Mouse (Mus musculus) lung, adult 18-20 months (tissue): Measurements from ENCODE around the gene Rln3.

Experiments
- DNase-seq, 2 experiments: peaks; one replicate each; pipeline ENCODE4 v3.0.0; 2022; ENCODE audit warnings: mixed read lengths in 2 of 2

Gene Rln3

DNA sequence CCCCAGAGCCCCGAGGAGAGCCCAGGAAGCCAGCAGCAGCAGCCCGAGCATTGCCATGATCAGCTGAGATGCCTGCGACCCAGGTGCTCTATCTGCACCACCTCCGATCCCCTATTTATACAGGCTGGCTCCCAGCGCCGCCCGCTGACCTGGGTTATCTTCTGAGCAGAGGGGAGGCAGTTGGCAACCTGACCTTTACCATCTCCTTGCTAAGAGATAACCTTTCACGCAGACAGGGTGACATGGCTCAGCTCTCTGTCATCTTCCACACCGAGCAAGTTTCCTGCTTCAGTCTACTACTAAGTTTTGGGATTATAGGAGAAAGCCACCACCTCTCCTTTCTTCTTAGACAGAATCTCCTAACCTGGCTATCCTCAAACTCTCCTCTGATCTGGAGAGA lies at the start of gene Rln3:
Gene Rln3, minus strand, starts transcription at position 101 of the 400 bp plus-strand sequence.
- DNase-seq: no peak

DNA sequence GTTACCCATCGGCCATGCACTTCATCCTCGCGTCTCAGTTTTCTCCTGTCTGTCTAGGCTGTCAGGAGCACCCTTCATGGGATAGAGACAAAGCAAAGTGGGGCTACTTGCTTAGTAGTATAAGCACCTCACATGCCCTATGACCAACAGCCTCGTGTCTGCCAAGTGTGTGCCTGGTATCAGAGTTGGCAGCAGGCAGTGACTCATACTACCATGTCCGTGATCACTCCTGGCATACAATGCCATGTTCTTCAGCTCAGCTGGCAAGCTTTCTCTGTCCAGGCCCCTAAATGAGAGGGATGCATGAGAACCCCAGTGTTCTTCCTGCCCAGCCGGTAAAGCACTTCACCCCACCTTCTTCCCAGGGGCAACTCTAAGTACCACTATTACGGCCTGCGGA lies 45.8 kb upstream of the Rln3 start:
- no peak for DNase-seq

- DNase-seq: no peak
These were observed 44.5 kb upstream of the Rln3 start for GRCm38 (mm10) chr8:84089277-84089676.

- DNase-seq: no peak
These were observed 43.0 kb upstream of the Rln3 start for GRCm38 (mm10) chr8:84087821-84088220.

DNA sequence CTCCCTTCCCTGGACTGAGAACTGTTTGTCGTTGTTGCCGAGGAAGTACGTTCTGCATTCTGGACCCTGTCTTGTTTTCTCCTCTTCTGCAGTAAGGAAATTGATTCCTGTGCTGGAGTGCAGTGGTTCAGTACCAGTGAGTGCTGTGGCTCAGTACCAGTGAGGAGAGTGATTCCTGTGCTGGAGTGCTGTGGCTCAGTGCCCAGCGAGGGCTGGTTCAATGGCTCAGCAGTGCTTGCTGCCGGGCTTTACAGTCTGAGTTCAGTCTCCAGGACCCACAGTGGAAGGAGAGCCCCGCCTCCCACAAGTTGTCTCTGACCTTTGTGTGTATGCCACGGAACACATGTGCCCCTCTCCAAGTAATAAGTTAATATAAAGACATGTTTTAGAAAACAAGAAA lies 42.4 kb upstream of the Rln3 start:
- no peak for DNase-seq

DNA sequence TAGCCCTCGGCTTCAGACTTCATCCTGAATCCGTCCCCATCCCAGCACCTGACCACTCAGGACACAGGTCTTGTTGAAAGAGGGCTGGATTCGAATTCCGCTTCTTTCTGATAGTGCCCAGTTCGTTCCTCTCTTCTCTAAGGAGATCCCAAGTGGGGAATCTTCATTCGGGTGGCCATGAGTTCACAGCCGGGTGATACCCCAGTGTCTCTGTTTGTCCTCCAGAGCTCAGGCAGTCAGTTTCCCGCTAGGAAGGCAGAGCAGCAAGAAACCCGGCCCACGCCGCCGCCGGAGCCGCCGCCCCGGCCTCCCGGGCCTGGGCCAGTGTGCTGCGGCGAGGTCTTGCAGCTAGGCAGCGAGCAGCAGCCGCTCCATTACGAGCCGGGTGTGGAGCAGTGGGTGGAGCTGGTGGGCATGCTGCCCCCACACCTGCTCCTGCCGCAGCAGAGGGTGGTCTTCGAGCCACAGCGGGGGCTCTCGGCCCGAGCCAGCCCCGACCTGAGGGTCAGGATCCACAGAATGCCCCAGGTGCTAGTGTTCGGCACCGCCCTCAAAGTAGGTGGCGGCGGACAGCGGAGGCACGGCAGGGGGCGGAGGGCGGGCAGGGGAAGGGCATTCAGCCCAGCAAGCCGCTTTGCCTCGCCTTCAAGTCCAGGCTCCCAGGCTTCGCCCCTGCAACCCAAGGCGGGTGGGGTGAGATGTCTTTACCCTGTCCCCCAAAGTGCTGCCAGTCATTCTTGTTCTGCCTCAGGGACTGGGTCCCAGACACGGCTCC lies 39.7 kb upstream of the Rln3 start:
- no peak for DNase-seq

DNA sequence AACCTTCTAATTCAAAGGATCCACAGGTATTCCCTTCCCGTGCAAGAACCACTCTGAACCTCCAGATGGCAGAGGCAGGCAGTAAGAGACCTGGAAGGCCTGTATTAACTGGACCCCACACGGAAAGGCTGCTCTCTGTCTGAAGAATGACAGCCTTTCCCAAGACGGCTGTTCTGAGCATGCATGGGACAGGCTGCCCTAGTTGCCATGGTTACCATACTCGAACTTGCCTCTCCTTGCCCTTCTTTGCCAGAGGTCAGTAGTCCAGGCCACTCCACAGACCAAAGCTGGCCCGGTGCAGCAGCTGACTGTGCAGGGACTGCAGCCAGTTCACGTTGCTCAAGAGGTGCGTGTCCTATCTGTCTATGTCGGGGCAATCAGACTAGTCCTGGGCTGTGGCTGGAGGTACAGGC lies 39.0 kb upstream of the Rln3 start:
- peak; percentile 46 to 64 for DNase-seq

GRCm38 (mm10) chr8:84079206-84079605 lies 34.4 kb upstream of the Rln3 start:
- peak; percentile 56 to 68 for DNase-seq

DNA sequence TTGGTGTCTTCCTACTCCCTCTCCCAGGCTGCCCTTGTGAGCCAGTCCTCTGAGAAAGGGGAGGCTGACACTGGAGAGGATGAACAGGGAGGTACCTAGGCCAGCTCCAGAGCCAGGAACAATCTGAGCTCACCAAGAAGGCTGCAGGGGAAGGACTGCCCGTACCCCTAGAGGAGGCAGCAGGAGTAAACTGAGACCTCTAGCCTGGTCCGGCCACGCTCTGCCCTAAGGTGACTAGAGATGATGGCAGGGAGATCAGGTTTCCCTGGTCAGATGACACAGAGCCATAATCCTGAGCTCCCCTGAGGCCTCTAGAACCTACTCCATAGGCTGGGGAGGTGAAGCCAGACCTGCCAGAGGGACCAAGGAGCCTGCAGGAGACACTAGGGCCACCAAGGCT lies 32.0 kb upstream of the Rln3 start:
- DNase-seq: no peak

GRCm38 (mm10) chr8:84076412-84076811 lies 31.6 kb upstream of the Rln3 start:
- DNase-seq: no peak

DNA sequence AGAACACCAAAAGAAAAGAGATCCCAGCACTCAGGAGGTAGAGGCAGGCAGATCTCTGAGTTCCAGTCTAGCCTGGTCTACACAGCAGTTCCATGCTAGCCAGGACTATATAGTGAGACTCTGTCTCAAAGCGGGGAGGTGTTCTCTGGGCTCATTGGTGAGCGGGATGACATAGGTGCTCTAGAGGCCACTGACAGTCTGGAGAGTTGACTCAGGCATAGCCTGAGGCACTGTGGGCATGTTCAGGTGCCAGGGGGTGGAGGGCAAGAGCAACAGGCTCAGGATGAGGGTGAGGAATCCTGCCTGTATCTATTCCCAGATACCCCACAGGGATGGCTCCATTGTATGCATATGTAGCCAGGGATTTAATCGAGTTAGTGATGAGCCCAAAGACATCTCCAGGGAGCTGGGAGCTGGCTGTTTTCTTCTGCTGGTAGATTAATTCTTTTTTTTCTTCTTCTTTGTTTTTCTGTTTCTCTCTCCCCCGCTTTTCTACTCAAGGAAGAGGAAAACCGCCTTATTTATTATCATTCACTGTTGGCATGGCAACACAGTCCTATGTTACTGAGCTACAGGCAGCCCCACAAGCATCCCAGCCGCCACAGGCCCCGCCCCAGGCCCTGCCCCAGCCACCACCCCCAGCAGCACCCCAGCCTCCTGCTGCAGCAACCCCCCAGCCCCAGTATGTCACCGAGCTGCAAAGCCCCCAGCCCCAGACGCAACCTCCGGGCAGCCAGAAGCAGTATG lies 28.6 kb upstream of the Rln3 start:
- no peak for DNase-seq

- no peak for DNase-seq
These were observed 27.5 kb upstream of the Rln3 start for GRCm38 (mm10) chr8:84072321-84072720.

GRCm38 (mm10) chr8:84071921-84072320 lies 27.1 kb upstream of the Rln3 start:
- peak; percentile 21 to 29 for DNase-seq

GRCm38 (mm10) chr8:84070667-84071066 lies 25.9 kb upstream of the Rln3 start:
- no peak for DNase-seq

DNA sequence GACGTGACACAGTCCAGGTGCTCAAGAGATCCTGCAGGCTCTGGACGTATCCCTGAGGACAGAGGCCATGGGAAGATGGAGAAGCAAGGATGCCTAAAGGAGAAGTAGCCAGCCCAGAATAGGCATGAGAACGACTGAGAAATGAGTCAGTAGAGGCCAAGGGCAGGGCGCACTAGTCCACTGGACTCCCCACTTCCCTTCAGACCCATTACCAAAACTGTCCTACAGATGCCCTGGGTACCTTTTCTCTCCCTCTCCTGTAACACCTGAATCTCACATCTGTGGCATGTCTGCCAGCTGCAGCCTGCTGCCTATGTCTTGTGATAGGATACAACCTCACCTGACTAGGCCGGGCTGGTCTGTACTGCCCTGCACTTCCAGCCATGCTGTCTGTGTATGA lies 25.4 kb upstream of the Rln3 start:
- no peak for DNase-seq

DNA sequence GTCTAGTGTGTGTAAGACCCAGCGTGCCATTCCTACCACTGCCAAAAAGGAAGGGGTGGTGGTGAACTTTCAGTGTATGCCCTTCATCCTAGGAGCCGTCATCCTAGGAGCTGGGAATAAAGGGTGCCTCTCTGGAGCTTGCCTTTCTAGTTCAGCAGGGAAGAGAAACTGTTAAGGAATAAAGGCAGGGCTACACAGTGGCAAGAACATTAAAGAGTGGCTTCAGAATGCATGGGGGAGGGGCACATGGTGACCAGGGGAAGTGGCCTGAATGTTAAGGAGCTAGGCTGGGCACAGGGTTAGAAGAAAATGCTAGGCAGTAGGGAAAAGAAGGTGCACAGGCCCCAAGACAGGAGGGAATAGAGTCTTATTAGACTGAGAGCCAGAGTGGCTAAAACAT lies 24.9 kb upstream of the Rln3 start:
- DNase-seq: peak; percentile 25 to 39

DNA sequence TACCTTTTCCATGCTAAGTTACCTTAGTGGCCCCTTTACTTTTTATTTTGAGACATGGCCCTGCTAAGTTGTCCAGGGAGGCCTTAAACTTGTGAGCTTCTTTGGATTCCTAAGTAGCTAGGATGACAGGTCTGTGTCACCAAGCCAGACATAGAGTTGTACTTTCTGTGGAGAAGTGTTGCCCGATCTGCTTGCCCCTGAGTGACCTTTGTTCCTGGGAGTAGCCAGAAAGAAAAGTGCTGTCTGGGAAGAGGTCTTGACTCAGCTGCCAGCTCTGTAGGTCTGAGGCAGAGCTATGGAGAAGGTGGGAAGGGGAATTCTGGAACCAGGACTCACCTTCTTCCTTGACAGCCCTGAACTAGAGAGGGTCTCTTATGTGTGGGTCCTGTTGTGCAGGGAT lies 24.4 kb upstream of the Rln3 start:
- DNase-seq: no peak

- no peak for DNase-seq
These were observed 23.7 kb upstream of the Rln3 start for GRCm38 (mm10) chr8:84068316-84069035.

GRCm38 (mm10) chr8:84067911-84068310 lies 23.1 kb upstream of the Rln3 start:
- no peak for DNase-seq

DNA sequence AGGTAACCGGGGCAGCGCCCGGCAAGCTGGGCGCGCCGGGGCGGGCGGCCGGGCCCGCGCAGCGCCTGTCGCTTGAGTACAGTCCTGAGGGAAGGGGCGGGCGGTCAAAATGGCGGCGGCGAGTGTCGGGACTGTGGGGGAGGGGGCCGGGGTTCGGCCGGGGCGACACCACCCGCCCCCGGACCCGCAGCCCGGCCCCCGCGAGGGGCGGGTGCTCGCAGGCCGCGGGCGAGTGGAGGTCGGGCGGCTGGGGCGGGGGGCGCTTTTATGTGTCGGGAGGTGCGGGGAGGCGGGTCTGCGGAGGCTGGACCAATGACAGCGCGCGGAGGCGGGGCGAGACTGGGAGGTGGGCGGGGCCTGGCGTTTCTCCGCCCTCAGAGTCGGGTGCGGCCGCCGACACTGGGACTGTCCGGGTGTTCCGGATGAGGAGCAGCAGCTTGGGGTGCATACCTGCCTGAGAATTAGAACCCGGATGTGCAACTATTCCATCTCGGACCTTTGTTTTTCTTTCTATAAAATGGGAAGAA lies 22.3 kb upstream of the Rln3 start:
- peak; percentile 94 to 95 for DNase-seq

DNA sequence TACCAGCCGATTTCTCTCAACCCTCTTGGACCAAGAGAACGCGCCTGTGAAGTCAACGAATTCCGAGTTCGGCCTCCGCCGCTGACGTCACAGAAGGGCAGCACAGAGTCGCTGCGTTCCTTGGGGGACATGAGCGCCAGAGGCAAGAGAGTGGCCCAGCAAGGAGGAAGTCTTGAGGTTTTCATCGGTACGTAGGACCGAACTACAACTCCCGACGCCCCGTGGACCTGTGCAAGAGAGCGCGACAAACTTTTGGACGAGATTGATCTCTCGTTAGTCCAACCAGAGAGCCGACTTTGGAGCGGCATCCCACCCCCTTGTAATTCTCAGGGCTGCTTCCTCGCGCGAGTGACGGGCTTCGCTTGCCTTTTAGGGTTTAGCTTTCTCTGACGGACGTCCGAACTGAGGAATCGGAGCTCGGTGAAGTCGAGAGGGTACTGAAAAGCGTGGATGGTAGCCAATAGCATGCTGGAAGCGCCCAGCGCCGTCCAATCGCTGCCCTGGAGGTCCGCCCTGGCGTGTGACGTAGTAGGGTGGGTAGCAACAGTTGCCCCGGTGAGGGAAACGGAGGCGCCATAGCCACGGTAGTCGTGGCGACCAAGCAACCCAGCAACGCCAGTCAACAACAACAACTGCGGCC lies 21.6 kb upstream of the Rln3 start, which contains the start of gene Rfx1:
Gene Rfx1, plus strand, starts transcription at position 544 of the 640 bp plus-strand sequence.
- DNase-seq: peak; percentile 100

- DNase-seq: no peak
These were observed 20.8 kb upstream of the Rln3 start for GRCm38 (mm10) chr8:84065457-84066072.
